Mouse (Mus musculus): ENCODE measurements around the gene Tubb4a. TPM values are rescaled to one million over a fixed set of nuclear protein-coding genes. Genes with fewer than 3 reads are reported as not detected.
A peak's percentile ranks its signal among the peaks of the same experiment; 100 is the strongest.

Gene Tubb4a
- polyA plus RNA-seq, 1 experiment from 2014 or later = 347 TPM

GRCm38 (mm10) chr17:57105181-57106034 is 17.8 kb upstream of the Tubb4a start, which contains the start of gene Tnfsf9:
TSS of gene Tnfsf9 (plus strand) at chr17:57105325.
- H3K9me3 ChIP-seq (ENCODE audit: control insufficient read depth, low read length) = no peaks in the 10 kb centered on the region
- H3K4me1 ChIP-seq (ENCODE audit: control insufficient read depth, insufficient read depth, low read length) = peaks cover 5% of the 10 kb centered on the region; the same call in 1 of the 2 replicates
- no peaks in the 10 kb centered on the region for H3K27me3 ChIP-seq (ENCODE audit: control insufficient read depth, insufficient read depth, low read length)
- peak within 1 kb of the TSS; percentile 87 for H3K4me2 ChIP-seq (ENCODE audit: low read depth, low read length)
- peak within 1 kb of the TSS; percentile 22; the same call in 1 of the 2 replicates for H3K27ac ChIP-seq (ENCODE audit: low read depth, low read length)
- peak; percentile 84 for ATAC-seq (ENCODE audit: low read depth)
- H3K36me3 ChIP-seq (ENCODE audit: control insufficient read depth, insufficient read depth, low read length) = no peaks in the 10 kb centered on the region
- H3K9ac ChIP-seq (replicated peaks; ENCODE audit: low read depth, low read length) = peak within 1 kb of the TSS; percentile 65
- H3K4me3 ChIP-seq (ENCODE audit: low read depth, low read length) = peak within 1 kb of the TSS; percentile 59
- WGBS = under 1% methylated on average over 46 of the region's 61 CpGs

- WGBS = 43% methylated on average over 4 of the region's 4 CpGs
- peak overlapping the region; percentile 59 for H3K4me3 ChIP-seq (ENCODE audit: low read depth, low read length)
- H3K27me3 ChIP-seq (ENCODE audit: control insufficient read depth, insufficient read depth, low read length) = no peaks in the 10 kb centered on the region
- no peaks in the 10 kb centered on the region for H3K9me3 ChIP-seq (ENCODE audit: control insufficient read depth, low read length)
- H3K36me3 ChIP-seq (ENCODE audit: control insufficient read depth, insufficient read depth, low read length) = no peaks in the 10 kb centered on the region
- no peak overlapping the region for H3K27ac ChIP-seq (ENCODE audit: low read depth, low read length)
- peaks cover 5% of the 10 kb centered on the region; the same call in 1 of the 2 replicates for H3K4me1 ChIP-seq (ENCODE audit: control insufficient read depth, insufficient read depth, low read length)
- H3K4me2 ChIP-seq (ENCODE audit: low read depth, low read length) = peak overlapping the region; percentile 87; the same call in 1 of the 2 replicates
- no peak for ATAC-seq (ENCODE audit: low read depth)
- no peak overlapping the region; the same call in 1 of the 2 replicates for H3K9ac ChIP-seq (replicated peaks; ENCODE audit: low read depth, low read length)
Observed at GRCm38 (mm10) chr17:57104496-57104895, 16.9 kb upstream of the Tubb4a start.

- H3K4me1 ChIP-seq (ENCODE audit: control insufficient read depth, insufficient read depth, low read length) = peaks cover 5% of the 10 kb centered on the region; the same call in 1 of the 2 replicates
- H3K9me3 ChIP-seq (ENCODE audit: control insufficient read depth, low read length) = no peaks in the 10 kb centered on the region
- no peak overlapping the region for H3K4me3 ChIP-seq (ENCODE audit: low read depth, low read length)
- no peak overlapping the region for H3K4me2 ChIP-seq (ENCODE audit: low read depth, low read length)
- H3K9ac ChIP-seq (replicated peaks; ENCODE audit: low read depth, low read length) = no peak overlapping the region
- no peak for ATAC-seq (ENCODE audit: low read depth)
- no peaks in the 10 kb centered on the region for H3K36me3 ChIP-seq (ENCODE audit: control insufficient read depth, insufficient read depth, low read length)
- no peaks in the 10 kb centered on the region for H3K27me3 ChIP-seq (ENCODE audit: control insufficient read depth, insufficient read depth, low read length)
- 86% methylated on average over 2 of the region's 2 CpGs for WGBS
- H3K27ac ChIP-seq (ENCODE audit: low read depth, low read length) = no peak overlapping the region
Observed at GRCm38 (mm10) chr17:57102276-57102675, 14.7 kb upstream of the Tubb4a start.

- Histone ChIP-seq H3K4me2 (ENCODE audit: low read depth, low read length) (no peak overlapping the region), H3K36me3 (ENCODE audit: control insufficient read depth, insufficient read depth, low read length) (no peaks in the 10 kb centered on the region), H3K27me3 (ENCODE audit: control insufficient read depth, insufficient read depth, low read length) (no peaks in the 10 kb centered on the region), H3K4me3 (ENCODE audit: low read depth, low read length) (no peak overlapping the region), H3K9me3 (ENCODE audit: control insufficient read depth, low read length) (no peaks in the 10 kb centered on the region), H3K27ac (ENCODE audit: low read depth, low read length) (no peak overlapping the region), H3K9ac (replicated peaks; ENCODE audit: low read depth, low read length) (no peak overlapping the region), H3K4me1 (ENCODE audit: control insufficient read depth, insufficient read depth, low read length) (peaks cover 4% of the 10 kb centered on the region; the same call in 1 of the 2 replicates)
- no peak for ATAC-seq (ENCODE audit: low read depth)
- 9% methylated on average over 10 of the region's 10 CpGs for WGBS
Observed at GRCm38 (mm10) chr17:57099629-57100325, 12.2 kb upstream of the Tubb4a start.

GRCm38 (mm10) chr17:57098321-57098720 is 10.7 kb upstream of the Tubb4a start:
- Histone ChIP-seq H3K4me3 (ENCODE audit: low read depth, low read length) (no peak overlapping the region), H3K9me3 (ENCODE audit: control insufficient read depth, low read length) (no peaks in the 10 kb centered on the region), H3K4me1 (ENCODE audit: control insufficient read depth, insufficient read depth, low read length) (no peaks in the 10 kb centered on the region), H3K27me3 (ENCODE audit: control insufficient read depth, insufficient read depth, low read length) (no peaks in the 10 kb centered on the region), H3K9ac (replicated peaks; ENCODE audit: low read depth, low read length) (no peak overlapping the region), H3K4me2 (ENCODE audit: low read depth, low read length) (no peak overlapping the region), H3K36me3 (ENCODE audit: control insufficient read depth, insufficient read depth, low read length) (no peaks in the 10 kb centered on the region), H3K27ac (ENCODE audit: low read depth, low read length) (no peak overlapping the region)
- ATAC-seq (ENCODE audit: low read depth) = no peak
- 85% methylated on average over 5 of the region's 5 CpGs for WGBS

- peak; percentile 83 for ATAC-seq (ENCODE audit: low read depth)
- 2% methylated on average over 11 of the region's 11 CpGs for WGBS
- H3K9ac ChIP-seq (replicated peaks; ENCODE audit: low read depth, low read length) = no peak overlapping the region
- no peak overlapping the region for H3K27ac ChIP-seq (ENCODE audit: low read depth, low read length)
- 0 out of 2 replicates have a peak overlapping the region, but pooled peaks have one; percentile 4 for H3K4me3 ChIP-seq (ENCODE audit: low read depth, low read length)
- peak overlapping the region; percentile 28 for H3K4me2 ChIP-seq (ENCODE audit: low read depth, low read length)
- H3K9me3 ChIP-seq (ENCODE audit: control insufficient read depth, low read length) = no peaks in the 10 kb centered on the region
- no peaks in the 10 kb centered on the region for H3K36me3 ChIP-seq (ENCODE audit: control insufficient read depth, insufficient read depth, low read length)
- no peaks in the 10 kb centered on the region for H3K4me1 ChIP-seq (ENCODE audit: control insufficient read depth, insufficient read depth, low read length)
- H3K27me3 ChIP-seq (ENCODE audit: control insufficient read depth, insufficient read depth, low read length) = no peaks in the 10 kb centered on the region
Observed at GRCm38 (mm10) chr17:57096623-57096920, 9.0 kb upstream of the Tubb4a start.

GRCm38 (mm10) chr17:57095855-57096622 is 8.5 kb upstream of the Tubb4a start:
- ATAC-seq (ENCODE audit: low read depth) = peak; percentile 71
- no peaks in the 10 kb centered on the region for H3K9me3 ChIP-seq (ENCODE audit: control insufficient read depth, low read length)
- H3K4me1 ChIP-seq (ENCODE audit: control insufficient read depth, insufficient read depth, low read length) = no peaks in the 10 kb centered on the region
- H3K27me3 ChIP-seq (ENCODE audit: control insufficient read depth, insufficient read depth, low read length) = no peaks in the 10 kb centered on the region
- H3K4me2 ChIP-seq (ENCODE audit: low read depth, low read length) = peak overlapping the region; percentile 28
- H3K9ac ChIP-seq (replicated peaks; ENCODE audit: low read depth, low read length) = no peak overlapping the region
- H3K4me3 ChIP-seq (ENCODE audit: low read depth, low read length) = 0 out of 2 replicates have a peak overlapping the region, but pooled peaks have one; percentile 4
- no peak overlapping the region for H3K27ac ChIP-seq (ENCODE audit: low read depth, low read length)
- no peaks in the 10 kb centered on the region for H3K36me3 ChIP-seq (ENCODE audit: control insufficient read depth, insufficient read depth, low read length)
- 1% methylated on average over 17 of the region's 19 CpGs for WGBS

- ATAC-seq (ENCODE audit: low read depth) = no peak
- H3K27me3 ChIP-seq (ENCODE audit: control insufficient read depth, insufficient read depth, low read length) = no peaks in the 10 kb centered on the region
- no peak overlapping the region for H3K4me2 ChIP-seq (ENCODE audit: low read depth, low read length)
- H3K27ac ChIP-seq (ENCODE audit: low read depth, low read length) = no peak overlapping the region
- no peak overlapping the region for H3K4me3 ChIP-seq (ENCODE audit: low read depth, low read length)
- no peaks in the 10 kb centered on the region for H3K9me3 ChIP-seq (ENCODE audit: control insufficient read depth, low read length)
- H3K36me3 ChIP-seq (ENCODE audit: control insufficient read depth, insufficient read depth, low read length) = no peaks in the 10 kb centered on the region
- no peaks in the 10 kb centered on the region for H3K4me1 ChIP-seq (ENCODE audit: control insufficient read depth, insufficient read depth, low read length)
- H3K9ac ChIP-seq (replicated peaks; ENCODE audit: low read depth, low read length) = no peak overlapping the region
- WGBS = 91% methylated on average over 3 of the region's 3 CpGs
Observed at GRCm38 (mm10) chr17:57094222-57094621, 6.6 kb upstream of the Tubb4a start.

Data from neural tube, embryonic 14.5 days (tissue).